Mouse (Mus musculus): ENCODE results near the gene Rhbg. TPM values are rescaled to one million over a fixed set of nuclear protein-coding genes. Genes with fewer than 3 reads are reported as not detected.
"Not testable (repeated sequence)": the region's sequence is repeated elsewhere in the genome, so short reads cannot be mapped to it uniquely, and the experiment has no call there.

Rhbg gene
- polyA plus RNA-seq (2015; fragmentation: Nextera tagmentation; extraction: Ambion mirVana): 0.09 and 0.21 TPM in 2 replicates

- peaks cover 44% of the 10 kb centered on the region for H3K27me3 ChIP-seq (ENCODE audit: control insufficient read depth, insufficient read depth, low read length)
- ATAC-seq (replicated peaks; ENCODE audit: extremely low read depth, insufficient read depth, low FRiP score): no peak
These were observed at the start of gene Rhbg for GRCm38 (mm10) chr3:88254268-88254926. Rhbg (minus strand) TSS chr3:88254709.

GRCm38 (mm10) chr3:88299172-88299571, 44.7 kb upstream of the Rhbg start:
- no peak for ATAC-seq (replicated peaks; ENCODE audit: extremely low read depth, insufficient read depth, low FRiP score)
- Histone ChIP-seq H3K4me3 (ENCODE audit: low read length) (no peak overlapping the region), H3K36me3 (ENCODE audit: control insufficient read depth, insufficient read depth) (peaks cover 43% of the 10 kb centered on the region), H3K9me3 (replicated peaks; ENCODE audit: control insufficient read depth, low read length) (no peaks in the 10 kb centered on the region), H3K9ac (ENCODE audit: low read length) (no peak overlapping the region), H3K4me1 (ENCODE audit: control insufficient read depth, insufficient read depth, low read length) (peaks cover 15% of the 10 kb centered on the region), H3K4me2 (ENCODE audit: low read depth, low read length) (no peak overlapping the region), H3K27me3 (ENCODE audit: control insufficient read depth, insufficient read depth, low read length) (no peaks in the 10 kb centered on the region), H3K27ac (ENCODE audit: low read length) (no peak overlapping the region)
- WGBS: 74% methylated on average over 1 of the region's 1 CpGs

More at GRCm38 (mm10) chr3:88254268-88254926, at the start of gene Rhbg:
- Histone ChIP-seq H3K9ac (ENCODE audit: low read length) (peak within 1 kb of the TSS; percentile 49; the same call in 1 of the 2 replicates), H3K4me2 (ENCODE audit: low read depth, low read length) (peak within 1 kb of the TSS; percentile 76), H3K27ac (ENCODE audit: low read length) (no peak within 1 kb of the TSS), H3K9me3 (replicated peaks; ENCODE audit: control insufficient read depth, low read length) (no peaks in the 10 kb centered on the region), H3K36me3 (ENCODE audit: control insufficient read depth, insufficient read depth) (no peaks in the 10 kb centered on the region), H3K4me1 (ENCODE audit: control insufficient read depth, insufficient read depth, low read length) (0 out of 2 replicates have a peak, but pooled peaks cover 4% of the 10 kb centered on the region), H3K4me3 (ENCODE audit: low read length) (peak within 1 kb of the TSS; percentile 53)
- under 1% methylated on average over 34 of the region's 34 CpGs for WGBS

GRCm38 (mm10) chr3:88297321-88297851, 42.9 kb upstream of the Rhbg start:
- H3K9ac ChIP-seq (ENCODE audit: low read length): peak overlapping the region; percentile 91
- H3K27me3 ChIP-seq (ENCODE audit: control insufficient read depth, insufficient read depth, low read length): no peaks in the 10 kb centered on the region
- no peaks in the 10 kb centered on the region for H3K9me3 ChIP-seq (replicated peaks; ENCODE audit: control insufficient read depth, low read length)
- ATAC-seq (replicated peaks; ENCODE audit: extremely low read depth, insufficient read depth, low FRiP score): no peak
- peaks cover 28% of the 10 kb centered on the region for H3K36me3 ChIP-seq (ENCODE audit: control insufficient read depth, insufficient read depth)
- H3K27ac ChIP-seq (ENCODE audit: low read length): peak overlapping the region; percentile 97
- peak overlapping the region; percentile 94 for H3K4me3 ChIP-seq (ENCODE audit: low read length)
- peaks cover 15% of the 10 kb centered on the region for H3K4me1 ChIP-seq (ENCODE audit: control insufficient read depth, insufficient read depth, low read length)
- peak overlapping the region; percentile 81 for H3K4me2 ChIP-seq (ENCODE audit: low read depth, low read length)
- WGBS: under 1% methylated on average over 30 of the region's 30 CpGs

- Histone ChIP-seq H3K4me3 (ENCODE audit: low read length) (peak within 1 kb of the TSS; percentile 94), H3K27me3 (ENCODE audit: control insufficient read depth, insufficient read depth, low read length) (no peaks in the 10 kb centered on the region), H3K4me1 (ENCODE audit: control insufficient read depth, insufficient read depth, low read length) (peaks cover 15% of the 10 kb centered on the region), H3K27ac (ENCODE audit: low read length) (peak within 1 kb of the TSS; percentile 97), H3K4me2 (ENCODE audit: low read depth, low read length) (peak within 1 kb of the TSS; percentile 81), H3K9me3 (replicated peaks; ENCODE audit: control insufficient read depth, low read length) (no peaks in the 10 kb centered on the region), H3K36me3 (ENCODE audit: control insufficient read depth, insufficient read depth) (peaks cover 22% of the 10 kb centered on the region), H3K9ac (ENCODE audit: low read length) (peak within 1 kb of the TSS; percentile 91)
- under 1% methylated on average over 44 of the region's 44 CpGs for WGBS
- ATAC-seq (replicated peaks; ENCODE audit: extremely low read depth, insufficient read depth, low FRiP score): peak; percentile 99
These were observed 42.2 kb upstream of the Rhbg start, which contains the start of the genes Tsacc and Cct3 for GRCm38 (mm10) chr3:88296561-88297318. Tsacc (minus strand) TSS chr3:88296999. Cct3 (plus strand) TSS chr3:88297116.

- H3K27ac ChIP-seq (ENCODE audit: low read length): peak overlapping the region; percentile 91
- peak overlapping the region; percentile 67 for H3K4me2 ChIP-seq (ENCODE audit: low read depth, low read length)
- no peak for ATAC-seq (replicated peaks; ENCODE audit: extremely low read depth, insufficient read depth, low FRiP score)
- H3K36me3 ChIP-seq (ENCODE audit: control insufficient read depth, insufficient read depth): peaks cover 16% of the 10 kb centered on the region
- under 1% methylated on average over 12 of the region's 12 CpGs for WGBS
- H3K4me3 ChIP-seq (ENCODE audit: low read length): peak overlapping the region; percentile 94
- peaks cover 15% of the 10 kb centered on the region for H3K4me1 ChIP-seq (ENCODE audit: control insufficient read depth, insufficient read depth, low read length)
- H3K9ac ChIP-seq (ENCODE audit: low read length): peak overlapping the region; percentile 78
- H3K27me3 ChIP-seq (ENCODE audit: control insufficient read depth, insufficient read depth, low read length): no peaks in the 10 kb centered on the region
- no peaks in the 10 kb centered on the region for H3K9me3 ChIP-seq (replicated peaks; ENCODE audit: control insufficient read depth, low read length)
These were observed 41.6 kb upstream of the Rhbg start for GRCm38 (mm10) chr3:88296110-88296560.

- 71% methylated on average over 1 of the region's 1 CpGs for WGBS
- not testable (repeated sequence) for H3K4me3 ChIP-seq (ENCODE audit: low read length); ATAC-seq (replicated peaks; ENCODE audit: extremely low read depth, insufficient read depth, low FRiP score); H3K27me3 ChIP-seq (ENCODE audit: control insufficient read depth, insufficient read depth, low read length); H3K27ac ChIP-seq (ENCODE audit: low read length); H3K36me3 ChIP-seq (ENCODE audit: control insufficient read depth, insufficient read depth); H3K9me3 ChIP-seq (replicated peaks; ENCODE audit: control insufficient read depth, low read length)
- Histone ChIP-seq H3K4me2 (ENCODE audit: low read depth, low read length) (peak overlapping the region; percentile 67), H3K4me1 (ENCODE audit: control insufficient read depth, insufficient read depth, low read length) (peaks cover 15% of the 10 kb centered on the region), H3K9ac (ENCODE audit: low read length) (peak overlapping the region; percentile 78)
These were observed 40.8 kb upstream of the Rhbg start for GRCm38 (mm10) chr3:88295272-88295671.

- H3K4me2 ChIP-seq (ENCODE audit: low read depth, low read length): no peak overlapping the region
- H3K36me3 ChIP-seq (ENCODE audit: control insufficient read depth, insufficient read depth): no peaks in the 10 kb centered on the region
- H3K4me1 ChIP-seq (ENCODE audit: control insufficient read depth, insufficient read depth, low read length): peaks cover 5% of the 10 kb centered on the region
- no peak for ATAC-seq (replicated peaks; ENCODE audit: extremely low read depth, insufficient read depth, low FRiP score)
- H3K9me3 ChIP-seq (replicated peaks; ENCODE audit: control insufficient read depth, low read length): no peaks in the 10 kb centered on the region
- no peaks in the 10 kb centered on the region for H3K27me3 ChIP-seq (ENCODE audit: control insufficient read depth, insufficient read depth, low read length)
- H3K4me3 ChIP-seq (ENCODE audit: low read length): no peak overlapping the region
- H3K9ac ChIP-seq (ENCODE audit: low read length): no peak overlapping the region
- no peak overlapping the region for H3K27ac ChIP-seq (ENCODE audit: low read length)
- 66% methylated on average over 4 of the region's 4 CpGs for WGBS
These were observed 37.5 kb upstream of the Rhbg start for GRCm38 (mm10) chr3:88291970-88292369.

- H3K27me3 ChIP-seq (ENCODE audit: control insufficient read depth, insufficient read depth, low read length); H3K4me1 ChIP-seq (ENCODE audit: control insufficient read depth, insufficient read depth, low read length); H3K4me3 ChIP-seq (ENCODE audit: low read length); ATAC-seq (replicated peaks; ENCODE audit: extremely low read depth, insufficient read depth, low FRiP score); H3K27ac ChIP-seq (ENCODE audit: low read length); H3K4me2 ChIP-seq (ENCODE audit: low read depth, low read length); H3K9me3 ChIP-seq (replicated peaks; ENCODE audit: control insufficient read depth, low read length); H3K9ac ChIP-seq (ENCODE audit: low read length); H3K36me3 ChIP-seq (ENCODE audit: control insufficient read depth, insufficient read depth): not testable (repeated sequence)
- WGBS: 67% methylated on average over 8 of the region's 10 CpGs
These were observed 33.7 kb upstream of the Rhbg start for GRCm38 (mm10) chr3:88288133-88288713.
